Mouse (Mus musculus) liver, adult 2 months (tissue): ENCODE data around the gene Cdipt. TPM values are rescaled to one million over a fixed set of nuclear protein-coding genes. Genes with fewer than 3 reads are reported as not detected.
A peak's percentile ranks its signal among the peaks of the same experiment; 100 is the strongest.

Experiments used
- DNase-seq: peaks from one replicate; pipeline ENCODE4 v3.0.0-alpha.2; 2011; ENCODE audit warnings: low read depth, low spot score; ENCODE audit errors: extremely low read depth
- H3K27ac ChIP-seq: fragments of 200-500 bp; replicated peaks from 2 replicates; pipeline ENCODE4 v1.5.1; 2012; ENCODE audit warnings: low read depth, mild to moderate bottlenecking, control low read depth, inconsistent platforms, low read length; ENCODE audit not compliant: insufficient read depth
- H3K27me3 ChIP-seq: fragments of 200-500 bp; 2 replicates; pipeline ENCODE4 v1.6.1; 2012; ENCODE audit warnings: mild to moderate bottlenecking, moderate library complexity, low read length, inconsistent platforms; ENCODE audit not compliant: control insufficient read depth, insufficient read depth
- H3K36me3 ChIP-seq: fragments of 200-500 bp; 2 replicates; pipeline ENCODE4 v1.6.1; 2012; ENCODE audit warnings: low read length, inconsistent platforms; ENCODE audit not compliant: control insufficient read depth, insufficient read depth
- H3K4me1 ChIP-seq: fragments of 200-500 bp; 2 replicates; pipeline ENCODE4 v1.6.1; 2011; ENCODE audit warnings: low read length; ENCODE audit not compliant: control insufficient read depth, insufficient read depth
- H3K4me3 ChIP-seq: fragments of 200-500 bp; 2 replicates; pipeline ENCODE4 v1.5.1; 2011; ENCODE audit warnings: low read depth, mild to moderate bottlenecking, control low read depth, low read length, moderate library complexity; ENCODE audit not compliant: insufficient read depth
- H3K79me2 ChIP-seq: fragments of 200-500 bp; 2 replicates; pipeline ENCODE4 v1.6.1; 2012; ENCODE audit warnings: inconsistent platforms, mild to moderate bottlenecking, low read length, moderate library complexity; ENCODE audit not compliant: control insufficient read depth, insufficient read depth
- H3K9ac ChIP-seq: fragments of 200-500 bp; 2 replicates; pipeline ENCODE4 v1.6.1; 2012; ENCODE audit warnings: low read depth, mild to moderate bottlenecking, control low read depth, inconsistent platforms, low read length
- CTCF ChIP-seq: fragments of 200-500 bp; IDR thresholded peaks from 2 replicates; pipeline ENCODE4 v1.5.1; 2011; ENCODE audit warnings: low read depth, low read length, control low read depth
- POLR2A ChIP-seq: fragments of 200-500 bp; IDR thresholded peaks from 2 replicates; pipeline ENCODE4 v1.6.1; 2011; ENCODE audit warnings: low read length, control low read depth; ENCODE audit not compliant: insufficient read depth; ENCODE audit errors: extremely low read depth
- WGBS: fragments of 180-500 bp; shearing (Covaris S2); methylation state at CpG from one replicate; pipeline ENCODE4 v1.1.7; 2018; 5-methylcytosine and 5-hydroxymethylcytosine counted together
- polyA plus RNA-seq: library from polyadenylated mRNA; depleted of rRNA; stranded (reverse); fragments of >200 nt; gene quantifications from 2 replicates; pipeline ENCODE4 v1.2.3, GENCODE M21; 2012
- total RNA-seq: library from RNA; depleted of rRNA; stranded (reverse); fragments of >200 nt; gene quantifications from 2 replicates; pipeline ENCODE4 v1.2.3, GENCODE M21; 2014

Cdipt gene
- total and polyA plus RNA-seq, 2 experiments, result 42.8 to 141 TPM

GRCm38 (mm10) chr7:126975950-126976866, 494 bp downstream of the Cdipt start, which contains the start of gene Cdiptos:
Gene Cdiptos (minus strand): TSS chr7:126976098.
- WGBS, result under 1% methylated on average over 55 of the region's 55 CpGs
- DNase-seq, result peak; percentile 87
- Histone ChIP-seq H3K79me2 (peaks cover 7% of the 10 kb centered on the region; the same call in 1 of the 2 replicates), H3K4me1 (peaks cover 4% of the 10 kb centered on the region), H3K9ac (peak within 1 kb of the TSS; percentile 93), H3K4me3 (peak within 1 kb of the TSS; percentile 86), H3K36me3 (peaks cover 2% of the 10 kb centered on the region; the same call in 1 of the 2 replicates), H3K27ac (peak within 1 kb of the TSS; percentile 92), H3K27me3 (no peaks in the 10 kb centered on the region)
- no peak for TF ChIP-seq POLR2A
- TF ChIP-seq CTCF, result peak; percentile 96

GRCm38 (mm10) chr7:126976878-126977459, 1.3 kb downstream of the Cdipt start:
- Histone ChIP-seq H3K4me3 (peak overlapping the region; percentile 86), H3K36me3 (peaks cover 2% of the 10 kb centered on the region; the same call in 1 of the 2 replicates), H3K27ac (no peak overlapping the region), H3K4me1 (peaks cover 4% of the 10 kb centered on the region), H3K79me2 (peaks cover 7% of the 10 kb centered on the region; the same call in 1 of the 2 replicates), H3K27me3 (no peaks in the 10 kb centered on the region), H3K9ac (peak overlapping the region; percentile 93)
- DNase-seq, result peak; percentile 6
- TF ChIP-seq CTCF (no peak), POLR2A (no peak)
- WGBS, result 25% methylated on average over 14 of the region's 14 CpGs

DNA sequence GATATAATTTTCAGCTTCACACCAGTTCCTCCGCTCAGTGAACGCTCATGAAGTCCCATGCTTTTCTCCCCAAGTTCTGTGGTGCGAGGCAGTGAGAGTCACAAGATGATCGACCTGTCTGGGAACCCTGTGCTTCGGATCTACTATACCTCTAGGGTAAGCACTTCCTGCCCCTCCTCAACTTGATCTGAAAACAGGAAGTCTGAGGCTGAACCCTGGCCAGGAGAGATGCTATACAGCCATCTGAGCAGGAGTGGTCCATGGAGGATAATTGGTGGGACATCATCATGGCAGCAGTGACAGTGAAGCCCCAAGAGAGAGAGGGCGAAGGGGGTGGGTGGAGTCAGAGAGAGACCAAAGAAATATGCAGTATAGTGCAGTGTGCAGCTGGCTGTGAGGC, 3.1 kb downstream of the Cdipt start:
- Histone ChIP-seq H3K4me1 (peaks cover 4% of the 10 kb centered on the region), H3K9ac (no peak overlapping the region), H3K27ac (no peak overlapping the region), H3K27me3 (no peaks in the 10 kb centered on the region), H3K79me2 (peaks cover 7% of the 10 kb centered on the region; the same call in 1 of the 2 replicates), H3K36me3 (peaks cover 2% of the 10 kb centered on the region; the same call in 1 of the 2 replicates), H3K4me3 (no peak overlapping the region)
- WGBS, result 93% methylated on average over 6 of the region's 6 CpGs
- no peak for DNase-seq
- TF ChIP-seq POLR2A, result no peak
- TF ChIP-seq CTCF, result no peak

DNA sequence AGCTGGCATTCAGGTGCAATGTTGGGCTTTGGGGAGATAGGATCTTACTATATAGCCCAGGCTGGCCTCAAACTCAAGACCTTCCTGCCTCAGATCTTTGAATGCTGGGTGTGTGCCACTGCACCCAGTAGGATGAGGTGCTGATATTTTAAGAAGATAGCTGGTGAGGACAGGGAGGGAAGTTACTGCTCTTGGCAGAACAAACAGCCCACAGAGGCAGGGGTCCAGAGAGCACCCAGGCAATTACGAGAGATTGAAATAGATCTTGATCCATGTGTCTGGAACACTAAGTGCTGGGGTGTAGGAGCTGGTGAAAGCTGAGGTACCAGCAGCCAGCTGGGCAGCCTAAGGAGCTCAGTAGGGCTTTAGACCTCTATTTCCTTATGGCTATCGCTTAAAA, 5.9 kb downstream of the Cdipt start:
- Histone ChIP-seq H3K36me3 (peaks cover 2% of the 10 kb centered on the region; the same call in 1 of the 2 replicates), H3K4me3 (no peak overlapping the region), H3K79me2 (peaks cover 4% of the 10 kb centered on the region; the same call in 1 of the 2 replicates), H3K27me3 (no peaks in the 10 kb centered on the region), H3K9ac (no peak overlapping the region), H3K27ac (no peak overlapping the region), H3K4me1 (peaks cover 4% of the 10 kb centered on the region)
- no peak for DNase-seq
- TF ChIP-seq POLR2A (no peak), CTCF (no peak)
- WGBS, result 97% methylated on average over 2 of the region's 2 CpGs

GRCm38 (mm10) chr7:126982054-126982453, 6.3 kb downstream of the Cdipt start:
- no peak overlapping the region for H3K27ac ChIP-seq
- 11% methylated on average over 4 of the region's 4 CpGs for WGBS

DNA sequence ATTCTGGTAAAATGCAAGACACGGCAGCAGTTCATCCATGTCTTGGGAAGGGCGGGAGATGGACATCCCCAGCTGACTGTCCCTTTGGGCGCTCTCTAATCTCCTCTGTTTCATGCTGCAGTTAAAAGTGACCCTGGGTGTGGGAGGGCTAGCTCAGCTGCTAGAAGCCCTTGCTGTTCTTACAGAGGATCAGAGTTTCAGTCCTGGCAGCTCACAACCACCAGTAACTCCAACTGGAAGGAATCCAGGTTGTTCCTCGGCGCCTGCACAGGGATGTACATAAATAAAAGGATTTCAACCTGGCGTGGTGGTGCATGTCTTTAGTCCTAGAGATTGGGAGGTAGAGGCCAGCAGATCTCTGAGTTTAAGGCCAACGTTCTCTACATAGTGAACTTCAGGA, 7.4 kb downstream of the Cdipt start:
- no peaks in the 10 kb centered on the region; the same call in 1 of the 2 replicates for H3K4me1 ChIP-seq

More at GRCm38 (mm10) chr7:126982054-126982453, 6.3 kb downstream of the Cdipt start:
- no peak overlapping the region for H3K4me3 ChIP-seq
- peaks cover 2% of the 10 kb centered on the region; the same call in 1 of the 2 replicates for H3K36me3 ChIP-seq
- peak; percentile 80 for DNase-seq
- no peaks in the 10 kb centered on the region for H3K79me2 ChIP-seq
- no peaks in the 10 kb centered on the region for H3K27me3 ChIP-seq
- no peak overlapping the region for H3K9ac ChIP-seq
- TF ChIP-seq CTCF (no peak), POLR2A (no peak)
- H3K4me1 ChIP-seq, result peaks cover 2% of the 10 kb centered on the region

More for the DNA sequence above, 7.4 kb downstream of the Cdipt start:
- Histone ChIP-seq H3K4me3 (no peak overlapping the region), H3K27ac (no peak overlapping the region), H3K79me2 (no peaks in the 10 kb centered on the region), H3K27me3 (no peaks in the 10 kb centered on the region), H3K9ac (no peak overlapping the region), H3K36me3 (peaks cover 2% of the 10 kb centered on the region; the same call in 1 of the 2 replicates)
- 79% methylated on average over 7 of the region's 7 CpGs for WGBS
- TF ChIP-seq CTCF (no peak), POLR2A (no peak)
- DNase-seq, result no peak
